Mouse (Mus musculus) CD4-positive helper T cell, adult 2 months (primary cell): ENCODE measurements around the gene Slc47a2.
"Not testable (repeated sequence)": the region's sequence is repeated elsewhere in the genome, so short reads cannot be mapped to it uniquely, and the experiment has no call there.

ENCODE experiments used
- DNase-seq: peaks from one replicate; pipeline ENCODE4 v3.0.0-alpha.2; 2012; ENCODE audit warnings: low read depth, missing footprints, low spot score

Gene Slc47a2

DNA sequence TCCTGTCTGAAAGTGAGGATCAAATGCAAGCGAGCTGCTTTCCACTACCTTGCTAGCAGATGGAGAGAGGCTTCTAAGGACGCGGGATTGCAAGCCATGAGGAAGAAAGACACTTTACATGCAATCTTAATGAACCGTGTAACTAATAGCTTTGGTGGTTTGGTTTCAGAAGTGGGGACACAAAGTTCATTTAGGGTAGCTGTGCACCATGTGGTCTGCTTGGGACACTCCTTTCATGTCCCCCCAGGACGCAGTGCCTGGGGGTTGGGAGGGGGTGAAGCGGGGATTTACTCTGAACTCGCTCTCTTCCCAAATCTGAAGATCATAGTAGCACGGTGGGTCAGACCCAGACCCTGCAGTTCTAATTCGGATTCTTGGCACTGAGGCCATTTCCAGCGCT, 689 bp downstream of the Slc47a2 start:
- no peak for DNase-seq

DNA sequence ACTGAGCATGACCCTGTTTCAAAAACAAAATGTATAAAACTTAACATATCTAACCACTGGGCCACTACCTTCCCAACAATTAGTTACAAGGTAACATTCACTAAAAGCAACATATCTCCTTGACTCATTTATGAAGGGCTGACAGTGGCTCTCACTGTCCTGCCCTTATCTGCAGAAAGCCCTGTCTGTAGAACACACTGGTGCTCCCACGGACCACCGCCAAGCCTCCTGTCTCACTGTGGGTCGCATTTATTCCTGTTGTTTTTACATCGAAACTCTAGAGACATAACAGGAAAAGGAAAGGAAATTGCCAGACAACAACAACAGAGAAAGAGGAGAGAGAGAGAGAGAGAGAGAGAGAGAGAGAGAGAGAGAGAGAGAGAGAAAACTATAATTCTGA, 1.4 kb downstream of the Slc47a2 start:
- no peak for DNase-seq

GRCm38 (mm10) chr11:61340374-61340773, 2.3 kb downstream of the Slc47a2 start:
- no peak for DNase-seq

GRCm38 (mm10) chr11:61337586-61337985, 5.1 kb downstream of the Slc47a2 start:
- DNase-seq: no peak

DNA sequence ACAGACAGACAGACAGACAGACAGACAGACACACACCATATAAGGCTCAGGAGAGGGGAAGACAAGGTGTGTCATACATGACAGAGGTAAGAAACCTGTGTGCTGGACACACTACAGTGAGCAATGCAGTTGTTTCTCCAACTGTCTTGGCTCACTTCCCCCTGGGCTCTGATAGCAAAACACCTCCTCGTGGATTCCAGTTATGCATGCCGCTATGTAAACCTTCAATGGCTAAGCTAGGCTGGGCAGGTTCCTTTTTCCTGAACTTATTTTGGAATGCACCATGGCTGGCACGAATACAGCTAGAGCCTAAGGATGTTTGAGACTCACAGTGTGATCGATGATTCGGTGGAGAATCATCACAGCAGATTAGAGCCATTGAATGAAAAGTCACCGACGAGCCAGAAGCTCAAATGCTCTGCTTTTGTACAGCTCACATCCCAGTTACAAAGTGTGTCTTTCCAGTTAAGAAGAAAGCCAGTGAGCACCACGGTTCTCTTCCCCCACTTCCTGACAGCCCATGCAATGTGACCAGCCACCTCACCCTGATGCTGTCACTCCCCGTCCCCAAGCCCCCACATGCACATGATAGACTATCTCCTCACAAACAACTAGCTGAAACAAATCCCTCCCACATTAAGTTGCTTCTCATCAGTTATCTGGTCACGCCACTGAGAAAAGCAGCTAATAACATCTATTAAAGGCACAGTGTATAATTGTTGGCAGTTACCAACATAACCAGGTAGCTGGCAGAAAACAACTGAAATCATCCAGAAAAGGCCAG, 21.6 kb downstream of the Slc47a2 start:
- no peak for DNase-seq

DNA sequence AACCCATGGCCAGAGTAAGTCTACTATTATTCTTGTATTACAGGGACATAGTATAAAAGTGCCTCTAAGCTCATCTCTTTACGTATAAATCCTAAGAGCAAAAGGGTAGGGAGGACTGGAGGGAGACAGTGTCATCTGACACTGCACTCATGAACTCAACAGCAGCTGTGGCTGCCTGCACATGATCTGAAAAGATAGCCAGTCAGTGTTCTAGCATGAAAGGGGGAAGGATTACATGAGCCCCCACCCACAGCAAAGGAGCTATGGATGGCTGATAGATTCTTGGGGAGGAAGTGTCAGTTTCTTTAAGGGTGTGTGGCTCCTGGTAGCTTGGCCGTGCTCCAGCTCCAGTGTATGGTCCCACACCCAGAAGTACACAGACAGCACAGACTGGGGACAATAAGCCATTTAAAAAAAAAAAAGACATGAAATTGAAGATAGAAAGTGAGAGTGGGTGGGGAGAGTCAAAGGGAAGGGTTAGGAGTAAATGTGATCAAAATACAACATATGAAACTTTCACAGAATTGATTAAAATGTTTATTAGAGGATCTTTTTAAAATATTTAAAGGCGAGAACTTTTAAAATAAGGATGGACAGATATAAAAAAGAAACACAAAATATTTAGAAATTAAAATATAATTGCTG, 22.6 kb downstream of the Slc47a2 start:
- no peak for DNase-seq

GRCm38 (mm10) chr11:61319233-61319922, 23.3 kb downstream of the Slc47a2 start:
- DNase-seq: no peak

- no peak for DNase-seq
Measured at GRCm38 (mm10) chr11:61316864-61317263, 25.8 kb downstream of the Slc47a2 start.

DNA sequence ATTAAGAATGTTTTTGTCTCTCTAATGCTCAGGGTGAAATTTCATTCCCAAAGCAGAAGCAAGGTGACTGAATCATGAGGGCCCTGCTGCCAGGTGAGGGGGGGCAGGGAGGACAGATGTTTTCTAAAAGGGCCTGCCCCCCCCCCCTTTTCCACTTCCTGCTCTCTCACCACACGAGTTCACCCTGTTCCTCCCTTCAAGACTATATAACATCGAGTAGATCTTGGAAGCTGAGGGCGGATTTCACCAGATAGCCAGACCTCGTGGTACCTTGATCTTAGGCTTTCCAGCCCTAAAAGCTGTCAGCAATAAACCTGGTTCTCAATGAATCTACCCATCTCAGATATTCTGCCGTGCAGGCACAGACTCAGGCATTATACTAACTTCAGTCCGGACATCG, 32.3 kb downstream of the Slc47a2 start:
- peak; percentile 44 for DNase-seq

GRCm38 (mm10) chr11:61309831-61310230, 32.8 kb downstream of the Slc47a2 start:
- DNase-seq: peak; percentile 49

- DNase-seq: no peak
Measured at GRCm38 (mm10) chr11:61307795-61308194, 34.9 kb downstream of the Slc47a2 start.

GRCm38 (mm10) chr11:61305377-61305776, 37.3 kb downstream of the Slc47a2 start:
- DNase-seq: peak; percentile 63

GRCm38 (mm10) chr11:61304535-61304934, 38.1 kb downstream of the Slc47a2 start:
- DNase-seq: not testable (repeated sequence)

GRCm38 (mm10) chr11:61300716-61301392, 41.8 kb downstream of the Slc47a2 start:
- no peak for DNase-seq

- no peak for DNase-seq
Measured at GRCm38 (mm10) chr11:61300205-61300604, 42.5 kb downstream of the Slc47a2 start.

DNA sequence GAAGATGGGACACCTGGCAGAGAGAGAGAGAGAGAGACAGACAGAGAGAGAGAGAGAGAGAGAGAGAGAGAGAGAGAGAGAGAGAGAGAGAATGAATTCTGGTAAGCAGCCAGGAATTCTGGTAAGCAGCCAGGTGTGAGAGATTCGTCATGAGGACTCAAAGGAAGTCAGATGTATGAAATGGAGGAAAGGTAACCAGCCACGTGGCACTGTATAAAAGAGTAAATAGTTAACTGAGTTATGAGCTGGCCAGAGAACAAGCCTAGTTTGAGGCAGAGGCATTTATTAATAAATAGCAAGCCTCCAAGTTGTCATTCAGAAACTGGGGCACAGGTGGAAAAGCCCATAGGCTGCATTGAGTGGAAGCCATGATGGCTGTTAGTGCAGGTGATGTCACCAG, 44.8 kb downstream of the Slc47a2 start:
- no peak for DNase-seq

DNA sequence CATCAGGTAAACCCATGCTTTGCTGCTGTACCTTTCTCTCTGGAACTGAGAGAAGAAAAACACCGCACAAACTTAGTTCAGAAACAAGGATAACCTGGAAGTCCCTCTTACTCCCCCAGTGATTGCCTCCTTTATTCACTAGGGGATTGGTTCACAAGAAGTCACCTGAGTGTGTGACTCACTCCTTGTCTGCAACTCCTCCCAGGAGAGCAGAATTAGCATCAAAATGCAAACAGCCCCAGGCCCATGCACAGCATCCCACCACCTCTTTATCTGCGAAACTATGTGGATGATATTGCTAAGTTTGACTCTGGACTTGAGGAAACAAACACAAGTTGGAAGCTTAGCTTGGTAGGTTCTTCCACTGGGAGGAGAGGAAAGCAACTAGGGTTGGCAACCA, 45.3 kb downstream of the Slc47a2 start:
- no peak for DNase-seq

- DNase-seq: no peak
Measured at GRCm38 (mm10) chr11:61296556-61296955, 46.1 kb downstream of the Slc47a2 start.

- DNase-seq: no peak
Measured at GRCm38 (mm10) chr11:61295556-61295955, 47.1 kb downstream of the Slc47a2 start.

DNA sequence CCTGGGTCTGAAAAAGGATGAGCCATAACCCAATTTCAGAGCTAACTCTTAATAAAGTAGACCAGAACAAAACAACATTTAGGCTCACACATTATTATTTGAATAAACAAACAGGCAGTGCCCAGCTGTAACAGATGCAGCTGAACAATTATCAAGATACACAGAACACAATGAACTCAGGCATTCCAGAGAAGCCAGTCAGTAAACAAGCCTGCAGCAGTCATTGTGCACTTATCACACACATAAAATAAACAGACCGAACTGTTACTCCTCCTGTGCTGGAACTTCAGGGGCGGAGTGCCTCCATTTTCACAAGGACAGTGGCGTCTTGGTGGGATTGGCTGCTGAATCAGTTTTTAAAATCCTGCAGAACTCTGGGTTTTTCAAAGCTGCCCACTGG, 48.2 kb downstream of the Slc47a2 start:
- DNase-seq: no peak

DNA sequence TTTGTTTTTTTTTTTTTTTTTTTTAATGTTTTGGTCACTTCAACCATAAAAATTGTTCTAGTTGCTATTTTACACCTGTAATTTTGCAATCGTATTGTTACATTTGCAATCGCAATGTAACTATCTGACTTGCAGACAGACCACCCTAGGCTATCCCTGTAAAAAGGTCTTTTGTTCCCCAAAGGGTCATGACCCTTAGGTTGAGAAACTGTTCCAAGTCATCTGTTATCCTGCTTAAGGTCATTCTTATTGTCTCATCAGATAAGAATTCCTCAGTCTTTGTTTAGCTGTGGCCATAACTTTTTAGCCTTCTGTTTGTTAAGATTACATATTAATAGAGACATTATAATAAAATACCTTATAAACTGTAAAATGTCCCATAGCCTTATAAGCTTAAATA, 49.4 kb downstream of the Slc47a2 start:
- no peak for DNase-seq

DNA sequence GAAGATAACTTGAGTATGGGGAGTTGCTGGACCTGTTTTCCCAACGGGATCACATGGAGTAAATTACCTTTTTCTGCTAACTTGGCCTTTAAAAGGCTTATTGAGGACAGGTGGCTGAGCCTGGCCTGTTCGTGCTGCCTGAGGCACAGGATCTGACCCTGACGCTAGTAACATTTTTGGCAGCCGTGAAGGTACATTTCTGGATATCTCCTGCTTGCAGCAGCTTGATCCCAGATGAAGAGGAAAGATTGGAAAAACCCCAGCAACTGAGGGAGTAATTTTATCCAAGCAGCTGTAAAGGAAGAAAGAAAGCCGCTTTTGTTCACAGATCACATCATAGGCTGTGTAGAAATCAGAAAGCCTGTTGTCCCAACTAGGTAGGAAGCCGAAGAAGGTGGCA, 58.3 kb downstream of the Slc47a2 start:
- no peak for DNase-seq
